Mouse (Mus musculus): ENCODE measurements at regions not wholly inside any gene's neighbourhood (a gene's known extent, or its start where the extent isn't known, plus 50 kb on each side); places are given as distances from the start of the nearest gene placed in this dataset.
A peak's percentile ranks its signal among the peaks of the same experiment; 100 is the strongest.

- Histone ChIP-seq H3K9me3 (ENCODE audit: control insufficient read depth, low read length) (no peaks in the 10 kb centered on the region), H3K4me2 (ENCODE audit: low read length) (no peak overlapping the region), H3K4me3 (replicated peaks; ENCODE audit: low read length) (no peak overlapping the region), H3K27ac (ENCODE audit: low read length) (no peak overlapping the region), H3K36me3 (ENCODE audit: control insufficient read depth, insufficient read depth) (no peaks in the 10 kb centered on the region), H3K27me3 (replicated peaks; ENCODE audit: control insufficient read depth, insufficient read depth, low read length) (no peaks in the 10 kb centered on the region), H3K4me1 (replicated peaks; ENCODE audit: control insufficient read depth, insufficient read depth, low read length) (no peaks in the 10 kb centered on the region), H3K9ac (replicated peaks; ENCODE audit: low read depth, low read length) (no peak overlapping the region)
- WGBS = 73% methylated on average over 5 of the region's 5 CpGs
- ATAC-seq = no peak
These were observed 50.7 kb upstream of the Eps8l3 start for GRCm38 (mm10) chr3:107826241-107826760.

- 91% methylated on average over 10 of the region's 10 CpGs for WGBS
- Histone ChIP-seq H3K9ac (replicated peaks; ENCODE audit: low read depth, low read length) (no peak overlapping the region), H3K4me3 (replicated peaks; ENCODE audit: low read length) (no peak overlapping the region), H3K27ac (ENCODE audit: low read length) (no peak overlapping the region), H3K36me3 (ENCODE audit: control insufficient read depth, insufficient read depth) (no peaks in the 10 kb centered on the region), H3K4me2 (ENCODE audit: low read length) (no peak overlapping the region), H3K27me3 (replicated peaks; ENCODE audit: control insufficient read depth, insufficient read depth, low read length) (no peaks in the 10 kb centered on the region), H3K4me1 (replicated peaks; ENCODE audit: control insufficient read depth, insufficient read depth, low read length) (no peaks in the 10 kb centered on the region), H3K9me3 (ENCODE audit: control insufficient read depth, low read length) (no peaks in the 10 kb centered on the region)
- no peak for ATAC-seq
These were observed 51.6 kb upstream of the Eps8l3 start for GRCm38 (mm10) chr3:107825468-107825867.

GRCm38 (mm10) chr3:107824378-107824777 lies 52.7 kb upstream of the Eps8l3 start:
- H3K9ac ChIP-seq (replicated peaks; ENCODE audit: low read depth, low read length) = no peak overlapping the region
- H3K9me3 ChIP-seq (ENCODE audit: control insufficient read depth, low read length) = no peaks in the 10 kb centered on the region
- H3K27ac ChIP-seq (ENCODE audit: low read length) = no peak overlapping the region
- no peaks in the 10 kb centered on the region for H3K36me3 ChIP-seq (ENCODE audit: control insufficient read depth, insufficient read depth)
- ATAC-seq = no peak
- no peaks in the 10 kb centered on the region for H3K4me1 ChIP-seq (replicated peaks; ENCODE audit: control insufficient read depth, insufficient read depth, low read length)
- 94% methylated on average over 10 of the region's 10 CpGs for WGBS
- H3K27me3 ChIP-seq (replicated peaks; ENCODE audit: control insufficient read depth, insufficient read depth, low read length) = no peaks in the 10 kb centered on the region
- no peak overlapping the region for H3K4me2 ChIP-seq (ENCODE audit: low read length)
- no peak overlapping the region for H3K4me3 ChIP-seq (replicated peaks; ENCODE audit: low read length)

GRCm38 (mm10) chr3:107823655-107824266 lies 53.3 kb upstream of the Eps8l3 start:
- 92% methylated on average over 6 of the region's 6 CpGs for WGBS
- Histone ChIP-seq H3K36me3 (ENCODE audit: control insufficient read depth, insufficient read depth) (no peaks in the 10 kb centered on the region), H3K27me3 (replicated peaks; ENCODE audit: control insufficient read depth, insufficient read depth, low read length) (no peaks in the 10 kb centered on the region), H3K4me3 (replicated peaks; ENCODE audit: low read length) (no peak overlapping the region), H3K9ac (replicated peaks; ENCODE audit: low read depth, low read length) (no peak overlapping the region), H3K4me2 (ENCODE audit: low read length) (no peak overlapping the region), H3K9me3 (ENCODE audit: control insufficient read depth, low read length) (no peaks in the 10 kb centered on the region), H3K4me1 (replicated peaks; ENCODE audit: control insufficient read depth, insufficient read depth, low read length) (no peaks in the 10 kb centered on the region), H3K27ac (ENCODE audit: low read length) (no peak overlapping the region)
- ATAC-seq = 0 out of 2 replicates have a peak, but pooled peaks have one; percentile 18

GRCm38 (mm10) chr3:107823177-107823576 lies 53.9 kb upstream of the Eps8l3 start:
- no peak overlapping the region for H3K4me3 ChIP-seq (replicated peaks; ENCODE audit: low read length)
- no peaks in the 10 kb centered on the region for H3K9me3 ChIP-seq (ENCODE audit: control insufficient read depth, low read length)
- no peak for ATAC-seq
- WGBS = 86% methylated on average over 5 of the region's 5 CpGs
- no peaks in the 10 kb centered on the region for H3K4me1 ChIP-seq (replicated peaks; ENCODE audit: control insufficient read depth, insufficient read depth, low read length)
- H3K9ac ChIP-seq (replicated peaks; ENCODE audit: low read depth, low read length) = no peak overlapping the region
- H3K4me2 ChIP-seq (ENCODE audit: low read length) = no peak overlapping the region
- H3K36me3 ChIP-seq (ENCODE audit: control insufficient read depth, insufficient read depth) = no peaks in the 10 kb centered on the region
- no peak overlapping the region for H3K27ac ChIP-seq (ENCODE audit: low read length)
- H3K27me3 ChIP-seq (replicated peaks; ENCODE audit: control insufficient read depth, insufficient read depth, low read length) = no peaks in the 10 kb centered on the region

GRCm38 (mm10) chr3:107822499-107822898 lies 54.5 kb upstream of the Eps8l3 start:
- WGBS = 88% methylated on average over 4 of the region's 4 CpGs
- no peaks in the 10 kb centered on the region for H3K9me3 ChIP-seq (ENCODE audit: control insufficient read depth, low read length)

GRCm38 (mm10) chr3:107821952-107822351 lies 55.1 kb upstream of the Eps8l3 start:
- Histone ChIP-seq H3K4me3 (replicated peaks; ENCODE audit: low read length) (no peak overlapping the region), H3K4me2 (ENCODE audit: low read length) (no peak overlapping the region), H3K27ac (ENCODE audit: low read length) (no peak overlapping the region), H3K9ac (replicated peaks; ENCODE audit: low read depth, low read length) (no peak overlapping the region), H3K36me3 (ENCODE audit: control insufficient read depth, insufficient read depth) (no peaks in the 10 kb centered on the region), H3K9me3 (ENCODE audit: control insufficient read depth, low read length) (no peaks in the 10 kb centered on the region), H3K27me3 (replicated peaks; ENCODE audit: control insufficient read depth, insufficient read depth, low read length) (no peaks in the 10 kb centered on the region), H3K4me1 (replicated peaks; ENCODE audit: control insufficient read depth, insufficient read depth, low read length) (no peaks in the 10 kb centered on the region)
- ATAC-seq = no peak
- 89% methylated on average over 2 of the region's 2 CpGs for WGBS

More at GRCm38 (mm10) chr3:107822499-107822898, 54.5 kb upstream of the Eps8l3 start:
- Histone ChIP-seq H3K4me3 (replicated peaks; ENCODE audit: low read length) (no peak overlapping the region), H3K36me3 (ENCODE audit: control insufficient read depth, insufficient read depth) (no peaks in the 10 kb centered on the region), H3K27me3 (replicated peaks; ENCODE audit: control insufficient read depth, insufficient read depth, low read length) (no peaks in the 10 kb centered on the region), H3K4me1 (replicated peaks; ENCODE audit: control insufficient read depth, insufficient read depth, low read length) (no peaks in the 10 kb centered on the region), H3K4me2 (ENCODE audit: low read length) (no peak overlapping the region), H3K9ac (replicated peaks; ENCODE audit: low read depth, low read length) (no peak overlapping the region), H3K27ac (ENCODE audit: low read length) (no peak overlapping the region)
- ATAC-seq = no peak

GRCm38 (mm10) chr3:107819622-107820021 lies 57.4 kb upstream of the Eps8l3 start:
- no peaks in the 10 kb centered on the region for H3K27me3 ChIP-seq (replicated peaks; ENCODE audit: control insufficient read depth, insufficient read depth, low read length)
- H3K9me3 ChIP-seq (ENCODE audit: control insufficient read depth, low read length) = no peaks in the 10 kb centered on the region
- WGBS = 84% methylated on average over 3 of the region's 3 CpGs
- H3K4me1 ChIP-seq (replicated peaks; ENCODE audit: control insufficient read depth, insufficient read depth, low read length) = no peaks in the 10 kb centered on the region
- no peak overlapping the region for H3K9ac ChIP-seq (replicated peaks; ENCODE audit: low read depth, low read length)
- H3K4me3 ChIP-seq (replicated peaks; ENCODE audit: low read length) = no peak overlapping the region
- H3K36me3 ChIP-seq (ENCODE audit: control insufficient read depth, insufficient read depth) = no peaks in the 10 kb centered on the region
- no peak overlapping the region for H3K4me2 ChIP-seq (ENCODE audit: low read length)
- ATAC-seq = no peak
- H3K27ac ChIP-seq (ENCODE audit: low read length) = no peak overlapping the region

GRCm38 (mm10) chr3:107818616-107819495 lies 58.2 kb upstream of the Eps8l3 start:
- H3K4me3 ChIP-seq (replicated peaks; ENCODE audit: low read length) = no peak overlapping the region
- H3K27ac ChIP-seq (ENCODE audit: low read length) = no peak overlapping the region
- H3K36me3 ChIP-seq (ENCODE audit: control insufficient read depth, insufficient read depth) = no peaks in the 10 kb centered on the region
- H3K27me3 ChIP-seq (replicated peaks; ENCODE audit: control insufficient read depth, insufficient read depth, low read length) = no peaks in the 10 kb centered on the region
- H3K4me1 ChIP-seq (replicated peaks; ENCODE audit: control insufficient read depth, insufficient read depth, low read length) = no peaks in the 10 kb centered on the region
- no peak overlapping the region for H3K4me2 ChIP-seq (ENCODE audit: low read length)
- no peak overlapping the region for H3K9ac ChIP-seq (replicated peaks; ENCODE audit: low read depth, low read length)
- ATAC-seq = no peak
- H3K9me3 ChIP-seq (ENCODE audit: control insufficient read depth, low read length) = no peaks in the 10 kb centered on the region
- WGBS = 89% methylated on average over 12 of the region's 12 CpGs
